Mouse (Mus musculus) left cerebral cortex, adult 2 months (tissue): ENCODE measurements around the gene Gsdma3. TPM values are rescaled to one million over a fixed set of nuclear protein-coding genes. Genes with fewer than 3 reads are reported as not detected.
"Not testable (repeated sequence)": the region's sequence is repeated elsewhere in the genome, so short reads cannot be mapped to it uniquely, and the experiment has no call there.

Experiments
- DNase-seq, 2 experiments: peaks; one replicate each; pipeline ENCODE4 v3.0.0; 2021 to 2022; ENCODE audit warnings: low spot score in 2 of 2, mixed read lengths in 1 of 2; ENCODE audit errors: extremely low spot score in 1 of 2
- H3K27ac ChIP-seq: fragments of 200-600 bp; 2 replicates; pipeline ENCODE4 v1.8.1; 2022
- H3K4me3 ChIP-seq: fragments of 200-600 bp; 2 replicates; pipeline ENCODE4 v1.8.1; 2022
- CTCF ChIP-seq: fragments of 200-600 bp; IDR thresholded peaks from 2 replicates; pipeline ENCODE4 v1.8.1; 2022; ENCODE audit warnings: antibody characterized with exemption, mild to moderate bottlenecking, moderate library complexity
- intact Hi-C: fragments of 180-260 bp; cut with DNase I; formaldehyde crosslinking; loops from one replicate; pipeline ENCODE4 v1.15.1; 2025
- total RNA-seq, 2 experiments: library from RNA; stranded (reverse); gene quantifications; 2 replicates each; pipeline ENCODE4 v1.2.3; 2021

Gene Gsdma3
- total RNA-seq, 2 experiments from 2014 or later: 0.23 to 0.27 TPM

DNA sequence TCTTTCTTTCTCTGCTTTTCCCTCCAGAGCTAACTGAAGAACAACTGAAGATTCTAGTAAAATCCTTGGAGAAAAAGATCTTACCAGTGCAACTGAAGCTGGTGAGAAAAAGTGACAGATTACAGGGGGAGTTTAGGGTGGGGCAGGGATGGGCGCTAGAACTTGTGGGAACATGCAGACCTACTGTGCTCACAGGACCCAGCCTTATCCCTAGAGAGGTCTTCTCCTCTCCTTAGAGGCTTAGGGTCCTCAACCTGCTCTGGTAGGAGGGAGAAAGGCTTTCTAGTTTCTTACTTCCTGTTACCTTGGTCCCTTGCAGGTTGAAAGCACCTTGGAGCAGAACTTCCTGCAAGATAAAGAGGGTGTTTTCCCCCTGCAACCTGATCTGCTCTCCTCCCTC, 11.3 kb downstream of the Gsdma3 start:
- intact Hi-C loops: loop anchor here (2.0 kb wide), 1 partner anchor 33 kb away; no protein-coding TSS in a partner anchor
- no peak for DNase-seq

DNA sequence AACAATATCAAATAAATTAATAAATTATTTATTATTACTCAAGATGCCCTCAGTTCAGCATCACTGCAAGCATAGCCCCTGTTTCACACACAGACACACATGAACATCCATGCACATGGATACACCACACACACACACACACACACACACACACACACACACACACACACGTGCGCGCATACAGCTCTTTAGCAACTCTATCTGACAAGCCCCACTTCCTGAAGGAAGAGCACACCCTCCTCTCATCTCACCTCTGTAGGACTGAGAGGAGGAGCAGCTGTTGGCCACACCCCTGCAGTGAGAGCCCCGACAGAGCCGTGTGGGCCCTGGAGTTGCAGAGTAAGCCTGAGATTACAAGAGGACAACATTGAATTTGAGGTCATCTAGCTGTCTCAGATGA, 13.9 kb downstream of the Gsdma3 start:
- no peak overlapping the region for H3K27ac ChIP-seq
- intact Hi-C loops: no loop called here
- H3K4me3 ChIP-seq: no peak overlapping the region
- no peak for DNase-seq
- TF ChIP-seq CTCF: no peak

More for the DNA sequence above, 11.3 kb downstream of the Gsdma3 start:
- H3K27ac ChIP-seq: no peak overlapping the region
- TF ChIP-seq CTCF: no peak
- H3K4me3 ChIP-seq: no peak overlapping the region

GRCm38 (mm10) chr11:98644757-98645156, 18.6 kb downstream of the Gsdma3 start:
- no peak for DNase-seq
- H3K4me3 ChIP-seq: no peak overlapping the region
- H3K27ac ChIP-seq: no peak overlapping the region
- intact Hi-C loops: no loop called here
- TF ChIP-seq CTCF: no peak

- intact Hi-C loops: no loop called here
- Histone ChIP-seq H3K4me3 (no peak overlapping the region), H3K27ac (no peak overlapping the region)
- no peak for DNase-seq
- TF ChIP-seq CTCF: no peak
These were observed 19.8 kb downstream of the Gsdma3 start for GRCm38 (mm10) chr11:98645946-98646345.

DNA sequence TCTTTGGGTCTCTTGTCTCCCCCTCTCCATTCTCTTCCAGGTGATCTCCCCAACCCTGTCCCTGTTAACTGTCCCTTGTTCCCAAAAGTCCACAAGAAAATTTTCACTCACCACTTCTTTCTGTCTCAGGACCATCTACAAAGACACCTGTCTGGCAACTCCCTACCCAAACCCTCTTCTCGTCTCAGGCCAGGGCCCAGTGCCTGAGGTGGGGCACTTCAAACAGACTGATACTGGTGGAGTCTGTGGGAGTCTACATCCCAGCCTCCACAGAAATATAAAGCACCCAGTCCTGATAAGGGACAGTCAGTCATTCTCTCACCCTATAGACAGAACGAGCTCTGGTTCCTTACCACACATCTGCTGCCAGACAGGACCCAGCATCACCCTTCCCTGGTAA, 20.3 kb downstream of the Gsdma3 start, which contains the start of gene Gsdma2:
Gene Gsdma2 (plus strand): TSS at position 301 of the 400 bp plus-strand sequence.
- Histone ChIP-seq H3K4me3 (no peak within 1 kb of the TSS), H3K27ac (no peak within 1 kb of the TSS)
- intact Hi-C loops: no loop called here
- DNase-seq: no peak
- TF ChIP-seq CTCF: no peak

DNA sequence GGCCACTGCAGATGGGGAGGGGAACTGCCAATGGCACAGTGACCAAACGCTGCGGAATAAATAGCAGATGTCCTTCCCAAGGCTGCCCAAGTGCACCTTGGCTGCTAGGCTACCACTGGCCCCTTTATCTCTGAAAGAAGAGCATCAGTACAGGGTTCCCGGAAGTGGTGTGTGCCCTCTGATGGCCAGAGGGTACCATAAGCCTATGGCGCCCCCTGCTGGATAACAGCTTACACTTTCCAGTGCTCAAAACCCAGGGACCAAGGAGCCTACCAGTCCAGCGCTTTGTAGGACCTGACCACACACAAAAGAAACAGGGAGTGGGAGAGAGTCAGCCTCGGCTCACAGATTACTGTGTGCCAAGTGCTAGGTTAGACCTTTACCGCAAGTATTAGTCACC, 28.9 kb downstream of the Gsdma3 start:
- TF ChIP-seq CTCF: peak; percentile 48
- not testable (repeated sequence) for H3K4me3 ChIP-seq, DNase-seq, H3K27ac ChIP-seq
- intact Hi-C loops: loop anchor here (1.0 kb wide), 1 partner anchor 49 kb away; no protein-coding TSS in a partner anchor

- peak in 1 of 2 experiments; percentile 28 for DNase-seq
- intact Hi-C loops: no loop called here
- Histone ChIP-seq H3K27ac (no peak overlapping the region), H3K4me3 (no peak overlapping the region)
- peak; percentile 79 for TF ChIP-seq CTCF
These were observed 34.4 kb downstream of the Gsdma3 start for GRCm38 (mm10) chr11:98660517-98660916.

DNA sequence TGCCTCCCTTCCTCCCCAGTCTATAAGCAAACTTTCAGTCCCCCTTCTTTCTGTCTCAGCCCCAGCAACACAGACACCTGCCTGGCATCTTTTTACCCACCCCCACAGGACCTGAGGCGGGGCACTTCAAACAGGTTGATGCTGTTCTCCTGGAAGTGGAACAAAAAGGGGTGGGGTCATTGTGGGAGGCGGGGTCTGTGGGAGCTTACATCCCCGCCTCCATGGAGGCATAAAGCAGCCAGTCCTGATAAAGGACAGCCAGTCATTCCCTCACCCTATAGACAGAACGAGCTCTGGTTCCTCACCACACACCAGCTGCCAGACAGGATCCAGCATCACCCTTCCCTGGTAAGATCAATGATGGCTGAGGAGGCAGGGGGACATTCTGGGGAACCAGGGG, 37.9 kb downstream of the Gsdma3 start, which contains the start of gene Gsdma:
Gene Gsdma (plus strand): TSS at position 261 of the 400 bp plus-strand sequence.
- no peak for TF ChIP-seq CTCF

DNA sequence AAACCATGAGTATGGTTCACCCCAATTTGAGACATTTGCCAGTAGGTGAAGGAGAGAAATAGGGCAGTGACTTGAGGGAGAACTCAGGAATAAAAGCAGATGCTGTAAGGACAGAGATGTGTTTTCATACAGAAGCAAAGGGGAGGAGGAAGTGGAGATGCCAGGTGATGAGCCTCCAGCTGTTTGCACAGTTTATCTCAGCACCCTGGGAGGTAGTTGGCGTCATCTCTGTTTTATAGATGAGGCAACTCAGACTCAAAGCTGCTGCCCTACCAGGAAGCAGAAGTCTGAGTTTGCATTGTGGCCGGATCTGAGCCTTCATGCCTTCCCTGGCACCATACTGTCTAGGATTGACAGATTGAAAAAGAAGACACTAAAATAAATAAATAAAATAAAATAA, 42.8 kb downstream of the Gsdma3 start:
- no peak for TF ChIP-seq CTCF
- Histone ChIP-seq H3K4me3 (no peak overlapping the region), H3K27ac (no peak overlapping the region)
- intact Hi-C loops: no loop called here
- DNase-seq: no peak

More for the DNA sequence above, 37.9 kb downstream of the Gsdma3 start, which contains the start of gene Gsdma:
- H3K27ac ChIP-seq: no peak within 1 kb of the TSS
- intact Hi-C loops: no loop called here
- no peak within 1 kb of the TSS for H3K4me3 ChIP-seq
- no peak for DNase-seq

- Histone ChIP-seq H3K27ac (no peak overlapping the region), H3K4me3 (no peak overlapping the region)
- no peak for TF ChIP-seq CTCF
- DNase-seq: no peak
- intact Hi-C loops: no loop called here
These were observed 45.2 kb downstream of the Gsdma3 start for GRCm38 (mm10) chr11:98671284-98671815.

- no peak overlapping the region for H3K4me3 ChIP-seq
- no peak for TF ChIP-seq CTCF
- intact Hi-C loops: no loop called here
These were observed 45.7 kb downstream of the Gsdma3 start for GRCm38 (mm10) chr11:98671857-98672256.

GRCm38 (mm10) chr11:98672482-98672881, 46.3 kb downstream of the Gsdma3 start:
- H3K27ac ChIP-seq: no peak overlapping the region
- TF ChIP-seq CTCF: no peak
- intact Hi-C loops: no loop called here
- DNase-seq: no peak
- no peak overlapping the region for H3K4me3 ChIP-seq

More at GRCm38 (mm10) chr11:98671857-98672256, 45.7 kb downstream of the Gsdma3 start:
- H3K27ac ChIP-seq: no peak overlapping the region
- DNase-seq: no peak

DNA sequence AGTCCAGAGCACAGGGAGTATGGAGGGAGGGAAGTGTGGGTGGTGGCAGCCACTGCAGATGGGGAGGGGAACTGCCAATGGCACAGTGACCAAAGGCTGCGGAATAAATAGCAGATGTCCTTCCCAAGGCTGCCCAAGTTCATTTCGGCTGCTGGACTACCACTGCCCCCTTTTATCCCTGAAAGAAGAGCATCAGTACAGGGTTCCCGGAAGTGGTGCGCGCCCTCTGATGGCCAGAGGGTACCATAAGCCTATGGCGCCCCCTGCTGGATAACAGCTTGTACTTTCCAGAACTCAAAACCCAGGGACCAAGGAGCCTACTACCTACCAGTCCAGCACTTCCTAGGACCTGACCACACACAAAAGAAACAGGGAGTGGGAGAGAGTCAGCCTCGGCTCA, 47.0 kb downstream of the Gsdma3 start:
- DNase-seq: peak; percentile 31 to 41
- H3K27ac ChIP-seq, intact Hi-C loops, H3K4me3 ChIP-seq: not testable (repeated sequence)
- peak; percentile 46 for TF ChIP-seq CTCF
